Mouse (Mus musculus) kidney, embryonic 15.5 days (tissue): ENCODE data around the gene Pxk. TPM values are rescaled to one million over a fixed set of nuclear protein-coding genes. Genes with fewer than 3 reads are reported as not detected.
"Not testable (repeated sequence)": the region's sequence is repeated elsewhere in the genome, so short reads cannot be mapped to it uniquely, and the experiment has no call there.

Experiments used
- ATAC-seq: fragments of 200-750 bp; cut with Nextera tagmentation; replicated peaks from 2 replicates; pipeline ENCODE4 v1.8.0; 2017; ENCODE audit warnings: moderate TSS enrichment; ENCODE audit not compliant: low FRiP score
- H3K27ac ChIP-seq: fragments of 300-500 bp; sonication (generic); 2 replicates; pipeline ENCODE4 v1.5.1; 2015; ENCODE audit warnings: mild to moderate bottlenecking, inconsistent platforms
- H3K27me3 ChIP-seq: fragments of 300-500 bp; sonication (generic); 2 replicates; pipeline ENCODE4 v1.6.1; 2015; ENCODE audit warnings: inconsistent platforms
- H3K36me3 ChIP-seq: fragments of 300-500 bp; sonication (generic); 2 replicates; pipeline ENCODE4 v1.6.1; 2015; ENCODE audit warnings: inconsistent platforms
- H3K4me1 ChIP-seq: fragments of 300-500 bp; sonication (generic); 2 replicates; pipeline ENCODE4 v1.6.1; 2015; ENCODE audit warnings: inconsistent platforms
- H3K4me2 ChIP-seq: fragments of 300-500 bp; sonication (generic); 2 replicates; pipeline ENCODE4 v1.6.1; 2015; ENCODE audit warnings: moderate library complexity, mild to moderate bottlenecking, inconsistent platforms
- H3K4me3 ChIP-seq: fragments of 300-500 bp; sonication (generic); replicated peaks from 2 replicates; pipeline ENCODE4 v1.5.1; 2015; ENCODE audit warnings: mild to moderate bottlenecking, inconsistent platforms
- H3K9ac ChIP-seq: fragments of 300-500 bp; sonication (generic); 2 replicates; pipeline ENCODE4 v1.6.1; 2015; ENCODE audit warnings: mild to moderate bottlenecking, inconsistent platforms
- H3K9me3 ChIP-seq: fragments of 300-500 bp; sonication (generic); replicated peaks from 2 replicates; pipeline ENCODE4 v1.6.1; 2016; ENCODE audit warnings: inconsistent platforms
- WGBS: fragments of 180-500 bp; shearing (Covaris S2); methylation state at CpG from one replicate; pipeline ENCODE4 v1.1.7; 2015; ENCODE audit warnings: mixed read lengths; 5-methylcytosine and 5-hydroxymethylcytosine counted together
- polyA plus RNA-seq: library from polyadenylated mRNA; unstranded; fragments of >200 nt; fragmentation: Nextera tagmentation; extraction: Ambion mirVana; gene quantifications from 2 replicates; pipeline ENCODE4 v1.2.1, GENCODE M21; 2015

The Pxk gene
- polyA plus RNA-seq, 1 experiment from 2014 or later, result 35.1 TPM

DNA sequence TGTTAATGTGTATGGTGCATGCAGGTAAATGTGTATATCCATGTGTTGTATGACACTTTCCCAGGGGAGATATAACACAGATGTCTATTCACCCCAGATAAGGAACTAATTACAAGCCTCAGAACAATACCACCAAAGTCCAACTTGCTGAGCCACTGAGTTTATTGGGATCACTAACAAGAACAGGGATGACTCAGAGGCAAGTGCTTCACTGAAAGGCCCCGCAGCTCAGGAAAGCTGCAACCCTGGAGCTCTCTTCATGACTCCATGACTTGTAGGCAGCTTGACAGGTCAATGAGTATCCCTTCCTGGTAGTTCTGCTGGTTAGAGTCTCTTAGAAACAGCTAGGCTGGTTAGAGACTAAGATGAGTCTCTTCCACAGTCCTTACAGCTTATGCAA lies 11.0 kb downstream of the Pxk start:
- Histone ChIP-seq H3K27me3 (no peaks in the 10 kb centered on the region), H3K9ac (no peak overlapping the region), H3K27ac (no peak overlapping the region), H3K9me3 (no peaks in the 10 kb centered on the region), H3K4me1 (0 out of 2 replicates have a peak, but pooled peaks cover under 1% of the 10 kb centered on the region), H3K4me3 (no peak overlapping the region), H3K4me2 (no peak overlapping the region), H3K36me3 (0 out of 2 replicates have a peak, but pooled peaks cover 4% of the 10 kb centered on the region)
- no peak for ATAC-seq
- 85% methylated on average over 1 of the region's 1 CpGs for WGBS

DNA sequence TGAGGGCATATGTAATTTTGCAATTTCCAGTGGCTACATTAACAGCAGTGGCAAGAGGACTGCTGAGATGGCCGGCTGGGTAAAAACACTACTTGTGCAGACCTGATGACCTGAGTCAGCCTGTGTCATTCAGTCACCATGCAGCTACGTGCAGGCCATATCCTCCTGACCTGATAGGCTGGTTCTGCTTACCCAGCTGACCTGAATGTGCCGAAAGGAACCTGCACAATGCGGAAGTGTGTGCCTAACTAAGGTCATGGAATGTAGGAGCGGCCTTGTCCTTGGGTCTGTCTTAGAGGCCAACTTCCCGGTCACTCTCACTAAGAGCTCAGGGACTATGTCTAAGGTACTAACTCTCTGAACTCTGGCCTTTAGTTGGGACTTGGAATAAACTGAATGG lies 13.5 kb downstream of the Pxk start:
- Histone ChIP-seq H3K4me1 (0 out of 2 replicates have a peak, but pooled peaks cover 2% of the 10 kb centered on the region), H3K9me3 (no peaks in the 10 kb centered on the region), H3K4me3 (no peak overlapping the region), H3K27ac (no peak overlapping the region), H3K4me2 (no peak overlapping the region), H3K36me3 (0 out of 2 replicates have a peak, but pooled peaks cover 4% of the 10 kb centered on the region), H3K27me3 (no peaks in the 10 kb centered on the region), H3K9ac (no peak overlapping the region)
- no peak for ATAC-seq
- WGBS, result 79% methylated on average over 6 of the region's 6 CpGs

DNA sequence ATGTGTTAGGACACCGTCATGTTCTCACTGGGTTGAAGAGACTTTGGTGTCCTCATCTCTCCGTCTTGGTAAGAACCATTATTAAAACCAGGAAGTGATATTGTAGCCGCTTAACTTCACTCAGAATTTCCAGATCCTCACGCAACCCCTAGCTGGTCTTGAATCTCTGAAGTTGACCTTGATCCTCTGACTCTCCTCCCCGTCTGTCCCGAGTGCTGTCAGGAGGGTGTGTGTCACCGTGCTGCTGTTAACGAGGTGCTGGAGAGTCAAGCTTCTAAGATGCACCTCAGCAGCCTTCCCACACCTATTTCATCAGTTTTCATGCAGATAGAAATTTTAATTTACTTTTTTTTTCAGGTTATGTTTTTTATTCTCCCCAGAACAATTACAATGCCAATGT lies 14.0 kb downstream of the Pxk start:
- WGBS, result 87% methylated on average over 8 of the region's 8 CpGs
- ATAC-seq, result no peak
- 0 out of 2 replicates have a peak, but pooled peaks cover 2% of the 10 kb centered on the region for H3K4me1 ChIP-seq
- H3K36me3 ChIP-seq, result 0 out of 2 replicates have a peak, but pooled peaks cover 4% of the 10 kb centered on the region
- no peaks in the 10 kb centered on the region for H3K9me3 ChIP-seq
- H3K9ac ChIP-seq, result no peak overlapping the region
- H3K27ac ChIP-seq, result no peak overlapping the region
- no peaks in the 10 kb centered on the region for H3K27me3 ChIP-seq
- no peak overlapping the region for H3K4me3 ChIP-seq
- no peak overlapping the region for H3K4me2 ChIP-seq

DNA sequence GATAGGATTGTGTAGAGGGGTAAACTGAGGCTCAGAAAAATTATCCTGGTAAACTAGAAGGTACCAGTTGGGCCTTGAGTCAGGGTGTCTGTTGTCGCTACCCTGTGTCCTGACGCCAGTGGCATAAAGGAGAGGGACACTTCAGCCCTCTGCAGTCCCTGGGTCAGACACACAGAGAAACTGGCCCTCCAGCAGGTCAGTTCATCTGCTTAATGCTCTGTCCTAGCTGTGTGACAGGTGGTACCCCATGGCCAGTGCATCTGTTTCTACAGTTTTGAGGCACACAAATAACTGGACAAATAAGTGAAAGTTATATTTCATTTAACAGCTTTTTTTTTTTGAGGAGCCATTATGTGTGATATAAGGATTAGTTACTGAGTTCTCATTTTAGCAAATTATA lies 15.6 kb downstream of the Pxk start:
- Histone ChIP-seq H3K4me1 (0 out of 2 replicates have a peak, but pooled peaks cover 2% of the 10 kb centered on the region), H3K36me3 (0 out of 2 replicates have a peak, but pooled peaks cover 4% of the 10 kb centered on the region), H3K9ac (no peak overlapping the region), H3K27me3 (no peaks in the 10 kb centered on the region), H3K4me2 (no peak overlapping the region), H3K4me3 (no peak overlapping the region), H3K27ac (no peak overlapping the region), H3K9me3 (no peaks in the 10 kb centered on the region)
- no peak for ATAC-seq
- WGBS, result 88% methylated on average over 2 of the region's 2 CpGs

DNA sequence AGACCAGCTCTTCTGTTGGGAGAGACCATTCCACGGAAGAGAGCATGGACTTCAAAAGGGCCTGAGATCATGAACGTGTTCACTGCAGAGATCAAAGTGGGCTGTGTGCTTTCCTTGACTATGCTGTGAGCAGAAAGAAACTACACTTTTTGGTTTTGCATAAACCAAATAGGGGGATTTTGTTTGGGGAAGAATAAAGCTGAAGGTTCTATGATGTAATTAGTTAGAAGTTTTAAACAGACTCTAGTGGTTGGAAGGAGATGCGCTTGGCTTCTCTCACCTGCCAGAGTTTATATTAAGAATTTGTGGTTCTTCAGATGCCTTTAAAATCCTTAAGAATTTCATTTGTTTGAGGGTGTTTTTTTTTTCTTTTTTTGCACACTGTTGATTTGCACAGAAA lies 16.3 kb downstream of the Pxk start:
- Histone ChIP-seq H3K9ac (no peak overlapping the region), H3K4me1 (0 out of 2 replicates have a peak, but pooled peaks cover 2% of the 10 kb centered on the region), H3K27ac (no peak overlapping the region), H3K36me3 (no peaks in the 10 kb centered on the region), H3K4me2 (no peak overlapping the region), H3K27me3 (no peaks in the 10 kb centered on the region), H3K9me3 (no peaks in the 10 kb centered on the region), H3K4me3 (no peak overlapping the region)
- ATAC-seq, result no peak
- 48% methylated on average over 3 of the region's 3 CpGs for WGBS

DNA sequence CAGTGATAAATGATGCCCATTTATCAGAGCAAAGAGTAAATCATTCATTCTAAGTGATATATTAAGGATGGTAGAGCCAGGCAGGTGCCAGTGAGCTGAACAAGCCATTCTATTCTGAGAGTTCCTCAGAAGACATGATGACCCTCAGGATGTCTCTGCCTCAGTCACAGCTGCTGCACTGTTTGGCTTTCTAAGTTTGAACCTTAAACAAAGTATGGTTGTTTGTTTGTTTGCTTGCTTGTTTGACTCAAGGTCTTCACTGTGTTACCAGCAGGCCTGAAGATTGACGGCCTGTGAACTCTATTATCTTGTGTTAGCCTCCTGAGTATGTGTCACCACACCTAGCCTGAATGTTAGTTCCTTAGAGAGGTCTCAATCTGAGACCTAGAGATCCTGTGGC lies 16.7 kb downstream of the Pxk start:
- Histone ChIP-seq H3K4me1 (0 out of 2 replicates have a peak, but pooled peaks cover 2% of the 10 kb centered on the region), H3K36me3 (no peaks in the 10 kb centered on the region), H3K27ac (no peak overlapping the region), H3K9ac (no peak overlapping the region), H3K4me2 (no peak overlapping the region), H3K4me3 (no peak overlapping the region), H3K9me3 (no peaks in the 10 kb centered on the region), H3K27me3 (no peaks in the 10 kb centered on the region)
- ATAC-seq, result no peak
- 74% methylated on average over 1 of the region's 1 CpGs for WGBS

DNA sequence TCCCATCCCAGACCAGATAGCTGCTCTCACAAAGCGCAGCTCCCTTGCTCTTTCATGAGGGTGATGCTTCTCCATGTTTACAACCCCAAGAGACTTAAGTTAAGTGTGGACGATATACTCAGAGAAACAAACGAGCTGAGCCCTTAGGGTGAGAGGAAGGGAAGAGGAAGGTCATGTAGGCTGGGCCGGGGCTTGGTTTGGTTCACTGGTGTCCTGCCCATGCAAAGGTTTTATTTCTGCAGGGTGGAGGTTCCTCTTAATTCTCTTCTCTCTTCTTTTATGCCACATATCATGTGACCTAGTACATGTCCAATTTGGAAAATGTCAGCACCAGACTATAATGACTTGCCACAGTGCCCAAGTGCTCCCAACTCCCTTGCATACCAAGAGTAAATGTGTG lies 17.8 kb downstream of the Pxk start:
- H3K36me3 ChIP-seq, result no peaks in the 10 kb centered on the region
- H3K9ac ChIP-seq, result no peak overlapping the region
- no peak overlapping the region for H3K4me2 ChIP-seq
- ATAC-seq, result no peak
- H3K9me3 ChIP-seq, result no peaks in the 10 kb centered on the region
- H3K4me1 ChIP-seq, result 0 out of 2 replicates have a peak, but pooled peaks cover 2% of the 10 kb centered on the region
- H3K27me3 ChIP-seq, result no peaks in the 10 kb centered on the region
- WGBS, result 54% methylated on average over 4 of the region's 4 CpGs
- H3K4me3 ChIP-seq, result no peak overlapping the region
- no peak overlapping the region for H3K27ac ChIP-seq

DNA sequence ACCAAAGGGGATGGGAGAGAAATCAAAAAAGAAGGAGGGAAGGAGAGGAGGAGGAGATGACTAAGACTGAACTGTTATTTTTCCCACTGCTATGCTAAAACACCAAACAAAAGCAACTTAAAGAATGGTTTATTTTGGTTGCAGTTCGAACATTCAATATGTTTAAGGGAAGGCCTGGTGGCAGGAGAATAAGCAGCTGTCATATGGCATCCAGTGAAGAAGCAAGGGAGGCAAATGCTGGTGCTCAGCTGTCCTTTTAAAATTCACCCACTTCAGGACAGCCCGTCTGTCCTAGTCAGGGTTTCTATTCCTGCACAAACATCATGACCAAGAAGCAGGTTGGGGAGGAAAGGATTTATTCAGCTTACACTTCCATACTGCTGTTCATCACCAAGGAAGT lies 19.4 kb downstream of the Pxk start:
- 77% methylated on average over 2 of the region's 2 CpGs for WGBS
- Histone ChIP-seq H3K4me3 (no peak overlapping the region), H3K9ac (no peak overlapping the region), H3K4me2 (no peak overlapping the region), H3K9me3 (no peaks in the 10 kb centered on the region), H3K4me1 (0 out of 2 replicates have a peak, but pooled peaks cover 2% of the 10 kb centered on the region), H3K27me3 (no peaks in the 10 kb centered on the region), H3K27ac (no peak overlapping the region), H3K36me3 (0 out of 2 replicates have a peak, but pooled peaks cover 3% of the 10 kb centered on the region)
- no peak for ATAC-seq

DNA sequence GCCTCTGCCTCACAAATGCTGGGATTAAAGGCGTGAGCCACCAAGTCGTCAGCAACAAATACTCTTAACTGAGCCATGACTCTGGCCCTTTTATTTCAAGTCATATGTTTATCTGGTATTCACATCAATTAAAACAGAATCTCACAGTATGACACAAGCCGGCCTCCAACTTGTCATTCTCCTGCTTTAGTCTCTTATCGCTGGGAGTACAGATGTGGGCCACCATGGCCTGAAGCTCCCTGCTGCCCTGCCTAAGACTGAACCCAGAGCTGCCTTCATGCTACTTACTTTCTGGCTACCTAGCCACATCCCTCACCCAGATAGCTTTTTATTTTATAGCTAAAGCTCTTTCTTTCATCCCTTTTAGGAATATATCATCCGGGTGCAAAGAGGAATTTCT lies 21.4 kb downstream of the Pxk start:
- Histone ChIP-seq H3K4me2 (no peak overlapping the region), H3K9ac (no peak overlapping the region), H3K4me1 (no peaks in the 10 kb centered on the region), H3K27me3 (no peaks in the 10 kb centered on the region), H3K4me3 (no peak overlapping the region), H3K9me3 (no peaks in the 10 kb centered on the region), H3K27ac (no peak overlapping the region), H3K36me3 (peaks cover 16% of the 10 kb centered on the region; the same call in 1 of the 2 replicates)
- ATAC-seq, result no peak
- WGBS, result 86% methylated on average over 5 of the region's 5 CpGs

DNA sequence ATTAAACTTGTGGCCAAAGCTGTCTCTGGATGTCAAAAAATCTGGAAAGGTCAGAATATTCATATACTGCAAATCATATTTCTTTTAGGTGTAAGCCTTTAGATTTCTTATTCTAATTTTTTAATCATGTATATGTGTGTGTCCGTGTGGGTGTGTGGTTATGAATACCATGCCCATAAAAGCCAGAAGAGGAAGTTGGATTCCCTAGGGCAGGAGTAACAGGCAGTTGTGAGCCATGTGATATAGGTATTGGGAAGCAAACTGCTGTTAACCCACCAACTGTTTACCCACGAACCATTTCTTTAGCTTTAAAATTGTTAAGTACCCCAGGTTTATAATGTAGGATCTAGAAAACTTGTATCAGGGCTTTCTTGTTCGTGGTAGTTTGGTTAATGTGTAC lies 21.9 kb downstream of the Pxk start:
- Histone ChIP-seq H3K4me2 (no peak overlapping the region), H3K4me3 (no peak overlapping the region), H3K27me3 (no peaks in the 10 kb centered on the region), H3K9me3 (no peaks in the 10 kb centered on the region), H3K36me3 (peaks cover 16% of the 10 kb centered on the region; the same call in 1 of the 2 replicates), H3K9ac (no peak overlapping the region), H3K27ac (no peak overlapping the region), H3K4me1 (no peaks in the 10 kb centered on the region)
- WGBS, result 82% methylated on average over 3 of the region's 3 CpGs
- no peak for ATAC-seq

DNA sequence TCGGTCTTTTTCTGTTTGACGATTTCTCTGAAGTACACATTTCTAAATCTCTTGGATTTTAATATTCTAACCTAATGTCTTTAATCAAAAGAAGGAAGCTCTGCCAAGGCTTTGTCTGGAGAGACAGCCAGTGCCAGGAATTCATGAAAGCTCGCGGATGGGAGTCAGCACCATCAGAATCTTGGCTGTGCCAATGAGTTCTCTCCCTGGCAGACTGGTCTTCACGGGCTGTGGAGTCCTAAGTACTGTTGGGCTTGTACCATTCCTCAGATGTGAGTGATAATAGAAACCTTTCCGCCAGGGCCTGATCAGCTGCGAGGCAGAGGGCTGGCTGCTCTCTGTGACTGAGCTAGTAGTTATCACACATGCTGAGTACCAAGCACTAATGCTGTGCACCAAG lies 25.1 kb downstream of the Pxk start:
- Histone ChIP-seq H3K36me3 (peaks cover 24% of the 10 kb centered on the region; the same call in 1 of the 2 replicates), H3K27me3 (no peaks in the 10 kb centered on the region), H3K4me3 (no peak overlapping the region), H3K27ac (no peak overlapping the region), H3K4me1 (no peaks in the 10 kb centered on the region), H3K9ac (no peak overlapping the region), H3K9me3 (no peaks in the 10 kb centered on the region), H3K4me2 (no peak overlapping the region)
- no peak for ATAC-seq
- WGBS, result 87% methylated on average over 7 of the region's 7 CpGs

DNA sequence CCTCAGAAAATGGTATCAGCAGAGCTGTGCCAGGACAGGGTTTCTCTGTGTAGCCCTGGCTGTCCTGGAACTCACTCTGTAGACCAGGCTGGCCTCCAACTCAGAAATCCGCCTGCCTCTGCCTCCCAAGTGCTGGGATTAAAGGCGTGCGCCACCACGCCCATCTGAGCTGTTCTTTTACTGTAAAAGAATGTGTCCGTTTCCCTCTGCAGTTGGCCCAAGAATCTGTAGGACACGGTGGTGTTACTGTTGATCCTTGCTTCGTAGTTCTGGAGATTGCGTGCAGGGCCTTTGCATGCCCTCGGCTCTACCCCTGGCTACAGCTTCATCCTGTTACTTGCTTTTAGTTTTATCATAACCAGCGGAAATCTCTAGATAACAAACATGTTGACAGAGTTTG lies 25.6 kb downstream of the Pxk start:
- not testable (repeated sequence) for H3K9me3 ChIP-seq, H3K4me1 ChIP-seq, ATAC-seq, H3K4me2 ChIP-seq, H3K4me3 ChIP-seq, H3K9ac ChIP-seq, H3K27ac ChIP-seq, H3K27me3 ChIP-seq
- H3K36me3 ChIP-seq, result peaks cover 24% of the 10 kb centered on the region; the same call in 1 of the 2 replicates
- WGBS, result 95% methylated on average over 10 of the region's 10 CpGs
